Mouse (Mus musculus) natural killer cell, adult 2 months (primary cell): ENCODE results near the gene Syde1.

Experiments used
- DNase-seq, 2 experiments: peaks; one replicate each; pipeline ENCODE4 v3.0.0; 2022; ENCODE audit warnings: low spot score in 2 of 2

Syde1 gene

GRCm38 (mm10) chr10:78576435-78577184 lies 15.2 kb downstream of the Syde1 start:
- DNase-seq: no peak

- DNase-seq: no peak
Measured at GRCm38 (mm10) chr10:78575690-78576089, 16.1 kb downstream of the Syde1 start.

GRCm38 (mm10) chr10:78575105-78575632 lies 16.6 kb downstream of the Syde1 start:
- no peak for DNase-seq

- peak; percentile 94 to 96 for DNase-seq
Measured at GRCm38 (mm10) chr10:78574250-78575104, 17.3 kb downstream of the Syde1 start, which contains the start of gene Ilvbl. TSS of gene Ilvbl (plus strand) at chr10:78574346.

- DNase-seq: no peak
Measured at GRCm38 (mm10) chr10:78573226-78573625, 18.5 kb downstream of the Syde1 start.

- DNase-seq: no peak
Measured at GRCm38 (mm10) chr10:78570897-78571296, 20.9 kb downstream of the Syde1 start.

- DNase-seq: no peak
Measured at GRCm38 (mm10) chr10:78570416-78570815, 21.3 kb downstream of the Syde1 start.

- no peak for DNase-seq
Measured at GRCm38 (mm10) chr10:78569686-78570085, 22.1 kb downstream of the Syde1 start.

- no peak for DNase-seq
Measured at GRCm38 (mm10) chr10:78569191-78569590, 22.6 kb downstream of the Syde1 start.

GRCm38 (mm10) chr10:78565070-78565469 lies 26.7 kb downstream of the Syde1 start:
- DNase-seq: no peak

- DNase-seq: no peak
Measured at GRCm38 (mm10) chr10:78540943-78541342, 50.8 kb downstream of the Syde1 start.
